Mouse (Mus musculus) ES-E14 (cell line): ENCODE data around the gene Pdlim1.

Source experiments
- CHD2 ChIP-seq: IDR thresholded peaks from 2 replicates; pipeline ENCODE4 v1.6.1; 2014; ENCODE audit warnings: mild to moderate bottlenecking, low read depth, low read length, inconsistent platforms
- HCFC1 ChIP-seq: IDR thresholded peaks from 2 replicates; pipeline ENCODE4 v1.6.1; 2012; ENCODE audit warnings: low read length, inconsistent platforms, borderline replicate concordance; ENCODE audit not compliant: insufficient read depth
- MAFK ChIP-seq: IDR thresholded peaks from 2 replicates; pipeline ENCODE4 v1.6.1; 2014; ENCODE audit warnings: mild to moderate bottlenecking, low read depth, low read length, inconsistent platforms; ENCODE audit not compliant: insufficient read depth
- ZC3H11A ChIP-seq: IDR thresholded peaks from 2 replicates; pipeline ENCODE4 v1.6.1; 2012; ENCODE audit warnings: low read depth, mild to moderate bottlenecking, inconsistent platforms, low read length, borderline replicate concordance
- ZNF384 ChIP-seq: IDR thresholded peaks from 2 replicates; pipeline ENCODE4 v1.6.1; 2012; ENCODE audit warnings: low read depth, low read length, inconsistent platforms

DNA sequence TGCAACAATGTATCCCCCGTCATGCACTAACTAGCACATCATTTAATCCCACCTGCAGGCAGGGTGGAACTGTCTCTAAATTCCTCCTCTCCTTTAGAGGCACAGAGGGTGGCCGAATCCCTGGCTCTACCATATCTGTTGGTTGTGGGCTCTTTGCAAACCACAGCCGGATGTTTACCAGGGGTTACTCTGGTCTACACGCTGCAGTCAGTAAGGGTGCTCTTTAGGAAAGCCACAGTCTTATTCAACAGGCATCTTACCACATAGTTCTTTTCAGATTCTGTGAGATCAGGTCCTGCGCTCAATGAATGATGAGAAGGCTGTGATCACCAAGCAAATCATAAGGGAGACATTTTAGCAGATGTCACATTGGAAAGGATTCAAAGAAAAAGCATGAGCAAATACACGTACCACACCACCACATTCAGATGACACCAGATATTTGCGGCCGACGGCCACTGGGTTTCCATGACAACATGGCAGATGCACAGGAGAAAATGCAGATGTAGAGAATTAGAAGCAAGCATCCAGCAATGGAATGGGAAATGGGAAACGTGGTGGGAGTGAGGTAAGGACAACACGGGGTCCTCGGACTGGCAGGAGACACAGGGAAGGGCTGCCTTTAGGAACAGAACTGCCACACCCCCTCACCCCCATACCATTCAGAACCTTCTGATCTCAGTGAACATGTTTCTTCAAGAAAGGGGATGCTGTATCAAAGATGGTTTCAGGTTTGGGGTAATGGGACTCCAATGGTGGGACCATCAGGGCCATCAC lies 28.5 kb upstream of the Pdlim1 start:
- TF ChIP-seq ZC3H11A (no peak), CHD2 (no peak), HCFC1 (no peak), ZNF384 (no peak), MAFK (no peak)
